Mouse (Mus musculus): ENCODE data around the gene Ttn.

DNA sequence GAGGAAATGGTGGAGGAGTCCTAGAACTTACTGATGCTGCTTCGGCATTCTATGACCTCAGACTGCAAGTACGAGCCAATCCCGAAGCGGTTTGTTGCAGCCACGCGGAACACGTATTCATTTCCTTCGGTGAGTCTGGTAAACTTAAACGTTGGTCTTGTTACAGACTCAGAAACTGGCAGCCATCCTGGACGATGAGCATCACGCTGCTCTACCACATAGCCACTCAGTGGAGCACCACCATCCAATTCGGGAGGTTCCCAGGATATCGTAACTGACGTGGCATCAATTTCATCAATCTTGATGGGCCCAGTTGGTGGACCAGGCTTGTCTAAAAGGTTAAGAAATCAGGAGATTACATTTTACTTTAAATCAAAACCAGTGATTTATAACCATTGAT is 262.7 kb downstream of the Ttn start:
- TF ChIP-seq POLR2AphosphoS2 (IDR thresholded peaks at IDR 0.05; ENCODE audit: low read length): no peak
- no peak for TF ChIP-seq EP300 (IDR thresholded peaks at IDR 0.05; ENCODE audit: low read depth in 1 of 2, low read length in 2 of 2)
- no peak for TF ChIP-seq MAX (IDR thresholded peaks at IDR 0.05; ENCODE audit: low read length)
- no peak for TF ChIP-seq CTCF (IDR thresholded peaks at IDR 0.05 in 2 of 3, conservative IDR thresholded peaks at IDR 0.05 in 1 of 3; ENCODE audit: control insufficient read depth in 1 of 3, insufficient read depth in 1 of 3, low read depth in 2 of 3, low read length in 3 of 3, poor library complexity in 1 of 3, severe bottlenecking in 1 of 3)
- TF ChIP-seq POLR2A (IDR thresholded peaks at IDR 0.05; ENCODE audit: control insufficient read depth in 1 of 2, insufficient read depth in 1 of 2, low read depth in 1 of 2, low read length in 2 of 2, poor library complexity in 1 of 2): no peak
- TF ChIP-seq MAFK (IDR thresholded peaks at IDR 0.05; ENCODE audit: borderline replicate concordance, low read depth, low read length): no peak

Measured in MEL (cell line).